Mouse (Mus musculus) c-Kit-positive CD71-negative TER-119-negative erythroid progenitor cells, embryonic 14.5 days (primary cell): ENCODE measurements around the gene Stkld1.
A peak's percentile ranks its signal among the peaks of the same experiment; 100 is the strongest.

Experiments
- DNase-seq: peaks from one replicate; pipeline ENCODE4 v3.0.0-alpha.2; 2013; ENCODE audit warnings: low read depth

Stkld1 gene

DNA sequence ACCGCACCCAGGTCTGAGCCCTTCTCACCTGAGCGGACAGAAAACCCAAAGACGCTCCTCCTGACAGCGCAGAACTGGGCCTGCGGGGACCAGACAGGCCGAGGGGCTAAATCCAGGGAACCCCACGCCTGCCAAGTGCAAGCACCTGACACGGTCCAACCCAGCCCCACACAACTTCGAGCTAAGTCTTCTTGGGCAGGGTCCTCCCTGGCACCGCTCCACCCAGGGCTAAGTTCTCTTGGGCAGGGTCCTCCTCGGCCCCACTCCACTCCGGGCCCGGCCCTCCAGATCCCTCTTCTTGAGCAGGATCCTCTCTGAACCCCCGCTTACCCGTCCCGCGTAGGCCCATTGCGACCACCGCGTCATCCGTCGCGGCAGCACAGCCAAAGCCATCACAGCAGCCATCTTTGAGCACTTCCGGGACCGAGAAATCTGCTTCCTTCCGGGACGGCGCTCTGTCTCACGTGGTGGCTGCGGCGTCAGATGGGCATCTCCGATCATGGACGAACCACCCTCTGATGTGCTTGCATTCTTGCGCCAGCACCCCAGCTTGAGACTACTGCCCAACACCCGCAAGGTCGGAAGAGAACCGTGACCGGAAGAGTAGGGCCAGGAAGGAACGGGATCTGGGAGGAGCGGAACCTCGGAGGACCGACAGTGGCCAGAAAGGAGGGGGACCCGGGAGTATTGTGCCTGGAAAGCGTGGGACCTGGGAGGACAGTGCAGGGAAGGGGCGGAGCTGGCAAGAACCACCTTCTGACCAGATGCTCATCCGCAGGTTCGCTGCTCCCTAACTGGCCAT lies 17.7 kb upstream of the Stkld1 start, which contains the start of the genes Surf2 and Surf1:
TSS of gene Surf2 (plus strand) at position 441 of the 802 bp plus-strand sequence.
TSS of gene Surf1 (minus strand) at position 604 of the 802 bp plus-strand sequence.
- DNase-seq = peak; percentile 76

DNA sequence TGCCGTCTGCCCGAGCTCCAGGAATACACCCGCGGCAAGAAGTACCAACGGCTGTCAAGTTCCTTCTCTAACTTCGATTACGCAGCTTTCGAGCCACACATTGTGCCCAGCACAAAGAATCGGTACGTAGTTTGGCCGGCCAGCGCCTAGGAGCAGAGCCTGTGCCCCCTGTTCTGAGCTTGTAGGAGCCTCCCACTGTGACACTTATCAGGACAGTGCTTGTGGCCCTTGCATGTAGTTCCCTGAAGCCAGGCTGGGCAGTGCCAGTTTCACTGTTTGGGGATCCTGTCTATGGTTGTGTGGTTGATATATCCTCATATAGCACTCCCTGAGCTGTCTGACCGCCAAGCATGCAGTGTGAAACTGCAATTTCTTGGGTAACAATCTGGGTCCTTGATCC lies 17.1 kb upstream of the Stkld1 start:
- no peak for DNase-seq

DNA sequence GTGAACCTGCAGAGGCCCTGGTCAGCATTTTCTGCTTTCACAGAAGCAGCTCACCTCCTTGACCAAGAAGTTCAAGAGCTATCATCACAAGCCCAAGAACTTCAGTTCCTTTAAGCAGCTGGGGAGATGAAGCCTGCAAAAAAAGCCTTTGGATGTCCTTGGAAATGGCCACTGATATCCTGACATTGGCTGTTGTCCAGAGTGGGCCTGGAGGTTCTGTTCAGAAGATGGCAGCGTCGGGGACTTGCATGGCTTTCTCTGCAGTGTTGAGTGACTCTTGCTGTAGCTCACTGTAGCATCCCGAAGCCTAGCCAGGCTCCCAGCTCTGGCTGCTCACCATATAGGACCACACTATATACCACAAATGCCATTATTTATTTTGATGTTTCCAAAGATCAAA lies 14.2 kb upstream of the Stkld1 start:
- no peak for DNase-seq

DNA sequence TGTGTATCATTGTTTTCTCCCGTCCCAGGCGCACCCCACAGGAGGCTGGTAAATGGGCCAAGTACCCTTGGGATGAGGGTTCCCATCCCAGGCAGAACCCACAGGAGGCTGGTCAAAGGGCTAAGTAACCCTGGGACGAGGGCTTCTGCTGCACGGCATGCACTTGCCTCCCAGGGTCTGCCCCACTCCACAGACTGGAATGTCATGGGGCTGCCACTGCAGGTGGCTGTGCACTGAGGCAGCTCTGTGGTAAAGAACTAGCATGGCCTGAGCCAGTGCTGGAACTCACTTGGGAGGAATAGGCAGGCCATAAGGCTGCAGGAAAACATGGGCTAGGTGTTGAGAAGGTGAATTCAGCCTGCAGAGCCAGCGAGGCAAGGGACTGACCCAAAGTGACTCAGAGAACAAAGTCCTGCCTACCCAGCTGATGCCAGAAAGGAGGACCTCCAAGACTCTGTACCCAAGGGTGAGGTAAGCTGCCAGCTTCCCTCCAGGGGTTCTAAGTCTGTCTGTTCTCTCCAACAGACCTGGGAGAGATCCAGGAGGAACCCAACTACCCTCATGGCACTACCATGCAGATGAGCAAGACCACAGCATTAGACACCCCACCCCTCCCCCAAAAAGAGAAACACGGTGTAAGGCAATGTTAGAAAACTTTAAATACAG lies 13.5 kb upstream of the Stkld1 start:
- DNase-seq = no peak

DNA sequence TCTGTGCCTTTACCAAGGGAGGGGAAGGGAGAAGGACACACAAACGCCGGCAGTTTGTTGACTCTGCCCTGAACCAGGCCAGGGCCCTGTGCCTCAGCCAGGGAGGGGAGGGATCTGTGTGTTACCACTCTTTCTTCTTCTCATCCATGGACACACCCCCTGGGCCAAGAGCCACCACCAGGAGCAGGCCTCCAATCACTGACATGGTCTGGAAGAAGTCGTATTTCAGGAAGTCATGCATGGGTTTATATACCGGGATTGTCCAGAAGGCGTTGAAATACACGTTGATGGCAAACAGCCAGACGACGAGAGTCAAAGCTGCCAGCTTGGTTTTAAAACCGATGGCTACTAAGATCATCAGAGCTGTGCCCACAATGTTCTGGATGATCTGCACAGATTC lies 12.1 kb upstream of the Stkld1 start:
- no peak for DNase-seq

DNA sequence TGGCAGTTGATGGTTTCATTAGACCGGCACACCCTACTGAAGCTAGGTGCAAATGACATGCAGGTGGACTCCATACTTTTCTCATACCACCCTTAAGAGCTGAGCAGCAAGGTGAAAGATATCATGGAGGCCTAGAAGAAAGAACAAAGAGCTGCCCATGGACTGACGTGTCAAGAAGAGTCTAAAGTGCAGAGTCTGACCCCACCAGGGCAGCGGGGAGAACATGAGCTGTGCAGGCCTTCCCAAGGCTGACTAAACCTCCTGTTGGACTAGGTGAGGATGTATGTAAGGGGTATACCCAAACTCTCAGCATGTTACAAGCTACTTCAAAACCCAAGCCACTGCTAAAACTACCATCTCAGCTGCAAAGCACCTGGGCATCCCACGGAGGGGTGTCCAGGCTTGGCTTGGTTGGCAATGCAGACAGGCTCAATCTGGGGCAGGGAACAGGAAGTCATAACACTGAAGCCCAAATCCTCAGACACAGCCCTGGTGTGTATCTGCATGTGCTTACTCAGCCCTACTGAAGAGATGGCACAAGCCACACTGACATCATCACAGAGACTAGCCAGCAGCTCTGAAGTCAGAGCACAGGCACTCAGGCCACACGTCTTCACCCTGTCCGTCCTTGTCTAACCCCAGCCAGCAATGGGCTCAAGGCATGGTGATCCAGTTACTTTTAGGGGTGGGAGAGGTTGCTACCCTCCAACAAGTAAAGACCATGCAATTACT lies 5.9 kb upstream of the Stkld1 start:
- DNase-seq = no peak

DNA sequence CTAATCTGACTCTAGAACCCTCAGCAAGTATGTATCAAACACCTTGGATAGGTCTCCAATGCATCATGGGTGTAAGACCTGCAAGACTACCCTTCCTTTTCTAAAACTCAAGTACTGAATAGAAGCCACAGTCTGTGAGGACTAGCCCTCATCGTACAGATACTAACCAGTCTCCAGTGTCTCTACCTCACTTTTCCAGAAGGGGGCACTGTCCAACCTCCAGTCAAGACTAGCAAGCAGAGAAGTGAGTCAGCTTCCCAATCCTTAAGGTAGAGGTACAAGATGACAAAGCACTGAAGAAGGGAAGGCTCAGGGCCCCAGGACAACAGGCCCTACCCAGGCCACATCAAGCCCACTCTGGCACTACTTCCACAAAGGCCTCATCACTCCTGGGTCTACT lies 3.5 kb upstream of the Stkld1 start:
- peak; percentile 77 for DNase-seq

DNA sequence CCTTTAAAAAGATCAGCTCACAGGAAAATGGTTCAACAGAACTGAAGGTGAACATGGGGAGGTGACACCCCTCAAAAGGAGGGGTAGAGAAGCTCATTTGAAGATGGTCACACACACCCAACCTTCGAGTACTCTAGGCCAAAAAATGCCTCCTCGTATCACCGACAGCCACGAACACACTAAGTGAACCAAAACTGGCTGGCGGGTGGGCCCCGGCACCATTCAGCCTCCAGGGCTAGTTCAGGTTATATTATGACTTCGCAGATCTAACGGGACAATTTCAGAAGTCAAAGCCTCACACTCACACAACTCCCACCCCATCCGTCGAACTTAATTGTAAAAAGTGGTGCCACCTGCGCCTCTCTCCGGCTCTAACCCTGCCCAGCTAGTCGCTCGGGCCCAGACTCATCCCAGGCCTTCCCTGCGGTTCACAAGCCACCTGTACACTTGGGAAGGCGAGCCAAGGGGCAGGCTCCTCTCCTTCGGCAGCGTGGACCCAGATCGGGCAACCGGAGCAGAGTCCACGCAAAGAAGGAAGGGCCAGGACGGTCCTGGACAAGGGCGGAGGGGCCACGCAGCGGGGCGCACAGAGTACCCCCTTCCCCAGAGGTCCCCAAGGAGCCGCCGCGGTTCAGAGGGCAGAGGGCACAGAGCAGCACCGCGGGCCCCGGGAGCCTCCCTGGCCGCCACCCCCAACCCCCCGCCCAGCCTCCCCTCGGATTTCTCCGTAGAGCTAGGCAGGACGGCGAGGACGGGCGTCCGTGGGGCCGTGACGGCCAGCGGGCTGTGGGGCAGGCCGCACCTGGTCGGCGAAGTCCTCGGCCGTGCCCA lies 1.2 kb upstream of the Stkld1 start:
- DNase-seq = no peak

DNA sequence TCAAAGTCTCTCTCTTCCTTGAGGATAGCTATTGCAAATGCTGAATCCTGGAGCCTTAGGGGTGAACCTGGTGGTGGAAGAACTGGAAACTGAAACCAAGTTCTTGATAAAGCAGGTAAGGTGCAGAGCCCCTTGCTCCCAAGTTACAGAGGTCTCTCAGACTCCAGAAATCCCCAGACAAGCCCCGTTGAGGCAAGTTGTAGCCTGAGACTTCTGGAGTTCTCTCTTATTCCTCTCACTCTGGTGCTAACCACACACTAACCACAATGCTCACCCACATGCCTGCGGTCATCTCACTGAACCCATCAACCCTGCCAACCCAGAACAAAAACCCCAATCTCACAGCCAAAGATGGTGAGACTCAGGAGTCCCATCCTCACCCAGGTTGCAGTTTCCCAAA lies 1.4 kb downstream of the Stkld1 start:
- no peak for DNase-seq

DNA sequence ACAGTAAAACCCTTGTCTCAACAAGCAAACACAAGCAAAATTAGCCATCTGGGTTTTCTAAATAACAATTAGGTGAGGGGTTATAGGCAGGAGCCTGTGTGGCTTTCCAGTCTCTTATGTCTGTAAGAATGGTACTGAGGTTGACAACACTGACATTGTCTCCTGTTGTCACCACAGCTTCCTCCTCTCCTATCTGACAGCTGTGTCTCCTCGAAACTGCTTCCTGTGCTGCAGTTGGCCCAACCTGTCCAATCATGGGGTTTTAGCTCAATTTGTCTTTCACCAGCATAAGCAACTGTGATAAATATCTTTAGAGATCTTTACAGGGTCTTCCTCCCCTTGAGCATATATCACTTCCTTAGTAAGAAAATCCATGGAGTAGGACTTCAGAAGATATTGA lies 2.6 kb downstream of the Stkld1 start:
- DNase-seq = no peak

DNA sequence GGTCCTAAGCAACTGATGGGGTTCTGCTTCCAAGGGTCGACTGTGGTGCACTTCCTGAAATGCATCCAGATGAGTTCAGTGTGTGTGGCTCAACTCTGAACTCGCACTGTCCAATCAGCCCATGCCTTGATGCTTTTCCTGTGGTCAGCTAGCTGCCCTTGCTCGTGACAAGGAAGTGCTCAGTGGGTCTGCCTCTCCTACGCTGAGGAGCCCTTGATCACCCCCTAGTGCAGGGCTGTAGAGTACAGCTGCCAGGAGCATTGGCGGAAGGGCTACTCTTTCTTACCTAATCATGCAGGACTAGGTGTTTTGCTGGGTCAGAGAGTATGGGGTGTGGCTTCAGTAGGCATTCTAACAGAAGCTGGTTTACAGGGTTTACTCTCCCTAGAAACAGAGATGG lies 7.7 kb downstream of the Stkld1 start:
- DNase-seq = no peak

DNA sequence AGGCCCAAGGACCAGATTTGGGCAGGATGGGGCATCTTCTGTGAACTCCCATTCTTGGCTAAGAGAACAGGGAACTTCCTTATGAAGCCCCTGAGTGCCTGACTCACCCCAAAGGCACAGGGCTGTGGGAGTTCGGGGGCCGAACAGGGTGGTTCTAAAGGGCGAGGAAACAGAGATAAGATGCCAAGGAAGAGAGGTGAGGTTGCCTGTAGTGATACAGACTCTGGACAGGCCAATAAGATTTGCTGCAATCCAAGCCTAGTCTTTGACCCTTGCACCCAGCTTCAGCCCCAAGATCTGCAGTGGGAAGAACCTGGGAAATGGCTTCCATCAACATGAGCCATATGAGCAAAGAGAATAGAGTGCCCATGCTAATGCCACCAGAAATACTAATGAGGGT lies 9.4 kb downstream of the Stkld1 start:
- DNase-seq = no peak

DNA sequence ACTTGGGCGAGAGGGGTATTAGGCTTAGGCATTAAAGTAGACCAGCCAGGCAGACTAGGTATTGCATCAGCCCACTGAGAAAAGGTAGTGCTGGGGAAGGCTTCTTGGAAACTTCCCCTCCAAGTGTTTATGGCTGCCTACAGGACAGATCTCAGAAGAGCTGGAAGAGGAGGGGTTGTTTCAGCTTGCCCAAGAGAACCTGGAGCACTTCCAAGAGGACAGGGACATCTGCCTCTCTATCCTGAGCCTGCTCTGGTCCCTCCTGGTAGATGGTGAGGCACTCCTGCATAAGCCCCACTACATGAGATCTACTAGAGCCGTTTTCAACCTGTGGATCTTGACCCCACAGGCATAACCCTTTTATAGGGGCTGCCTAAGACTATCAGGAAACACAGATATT lies 16.6 kb downstream of the Stkld1 start:
- DNase-seq = no peak

DNA sequence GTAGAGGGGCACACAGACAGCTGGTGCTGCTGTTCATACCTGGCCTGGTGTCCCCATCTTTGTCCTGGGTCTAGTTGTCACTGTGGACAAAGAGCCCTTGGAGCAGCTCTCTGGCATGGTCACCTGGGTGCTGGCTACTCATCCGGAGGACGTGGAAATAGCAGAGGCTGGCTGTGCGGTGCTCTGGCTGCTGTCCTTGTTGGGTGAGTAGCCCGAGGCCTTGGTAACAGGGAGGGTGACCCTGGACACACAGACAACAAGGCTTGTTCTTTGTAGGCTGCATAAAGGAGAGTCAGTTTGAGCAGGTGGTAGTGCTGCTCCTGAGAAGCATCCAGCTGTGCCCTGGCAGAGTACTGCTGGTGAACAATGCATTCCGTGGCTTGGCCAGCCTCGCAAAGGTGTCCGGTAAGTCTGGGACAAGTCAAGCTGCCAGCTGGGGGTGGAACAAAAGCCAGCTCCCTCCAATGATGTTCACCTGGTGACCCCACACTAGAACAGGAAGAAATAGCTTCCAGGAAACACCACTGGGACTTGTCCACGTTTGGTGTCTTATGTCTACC lies 17.6 kb downstream of the Stkld1 start:
- no peak for DNase-seq

DNA sequence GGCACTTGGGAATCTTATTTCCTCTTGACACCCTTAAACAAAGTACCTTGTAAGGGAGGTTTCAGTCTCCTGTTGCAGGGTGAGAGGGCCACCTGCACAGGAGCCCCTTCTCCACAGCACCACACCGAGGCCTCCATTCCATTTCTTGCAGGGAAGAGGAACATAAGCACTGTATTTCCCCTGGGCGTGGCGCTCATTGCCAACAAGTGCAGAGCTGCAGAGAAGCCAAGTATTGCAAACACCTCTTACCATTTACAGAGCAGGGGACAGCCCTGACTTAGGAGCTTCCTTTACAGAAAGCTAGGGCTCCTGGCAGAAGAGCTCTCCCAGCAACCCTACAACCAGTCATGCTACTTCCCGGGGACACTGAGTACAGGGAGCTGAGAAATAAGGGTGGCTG lies 18.3 kb downstream of the Stkld1 start:
- no peak for DNase-seq

DNA sequence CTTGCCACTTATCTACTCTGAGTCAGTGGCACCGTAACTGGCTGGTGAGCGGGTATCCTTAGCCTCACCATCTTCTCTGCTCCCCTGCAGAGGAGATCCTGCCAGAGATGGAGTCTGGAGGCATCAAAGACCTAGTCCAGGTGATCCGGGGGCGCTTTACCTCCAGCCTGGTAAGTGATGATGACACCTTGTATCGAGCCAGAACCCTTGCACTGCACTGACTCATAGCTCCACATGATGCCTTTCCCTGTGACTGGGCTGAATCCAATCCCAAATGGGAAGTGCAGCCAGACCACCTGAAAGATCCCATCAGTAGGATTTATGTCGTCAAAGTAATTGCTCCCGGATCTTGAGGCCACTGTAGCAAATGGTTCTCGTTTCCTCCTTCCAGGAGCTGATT lies 19.0 kb downstream of the Stkld1 start:
- DNase-seq = no peak

DNA sequence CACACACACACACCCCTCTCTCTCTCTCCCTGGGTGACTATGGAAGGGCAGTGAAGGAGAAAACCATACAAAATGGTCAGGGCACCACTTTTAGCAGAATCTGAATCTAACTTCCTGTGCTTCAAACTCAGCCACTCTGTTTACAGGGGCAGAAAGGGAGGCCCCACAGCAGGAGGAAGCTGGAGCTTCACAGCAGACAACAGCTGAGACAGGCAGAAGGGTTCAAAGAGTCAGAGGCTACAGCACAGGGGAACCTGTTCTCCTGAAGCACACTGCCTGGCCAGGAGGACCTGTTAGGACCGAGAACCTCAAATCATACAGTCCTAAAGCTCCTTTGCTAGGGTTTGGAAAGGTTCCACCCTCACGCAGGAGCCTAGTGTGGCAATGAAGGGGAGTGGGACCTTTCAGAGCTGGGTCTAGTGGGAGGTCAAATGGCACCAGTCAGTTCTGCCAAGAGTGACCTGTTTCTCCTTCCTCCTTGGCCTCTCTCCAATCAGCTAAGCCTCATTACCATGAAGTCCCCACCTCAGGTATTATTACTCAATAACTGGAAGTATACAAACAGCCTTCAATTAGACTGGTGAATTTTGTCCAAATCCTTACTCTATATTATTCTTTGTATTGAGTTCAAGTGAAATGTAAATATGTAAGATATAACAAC lies 21.0 kb downstream of the Stkld1 start:
- DNase-seq = no peak

DNA sequence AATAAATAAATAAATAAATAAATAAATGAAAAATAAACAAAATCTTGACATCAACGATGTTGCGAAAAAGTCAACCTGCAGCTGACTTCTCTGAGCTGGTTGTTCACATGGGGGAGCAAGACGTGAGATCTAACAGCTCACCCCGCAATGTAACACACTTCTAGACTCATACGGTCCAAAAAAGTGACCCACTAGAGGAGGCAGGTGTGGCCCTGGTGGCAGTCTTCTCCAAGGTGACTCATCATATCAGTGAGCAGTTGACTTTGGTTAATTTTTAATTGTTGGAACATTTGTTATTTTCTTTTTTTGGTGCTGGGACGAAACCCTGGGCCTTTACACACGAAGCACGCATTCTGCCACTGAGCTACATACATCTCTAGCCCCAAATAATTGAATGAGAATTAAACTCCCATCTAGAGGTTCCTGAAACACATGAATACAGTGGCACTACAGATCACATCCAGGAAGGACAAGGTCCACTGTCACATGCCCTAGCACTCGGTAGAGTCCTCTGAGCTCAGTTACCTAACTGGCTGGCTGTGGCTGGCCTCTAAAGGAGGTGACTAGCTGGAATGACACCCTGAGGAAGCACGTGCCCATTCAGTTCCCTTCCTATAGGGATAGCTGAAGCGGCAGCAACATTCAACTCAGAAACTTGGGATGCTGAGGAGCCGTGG lies 23.1 kb downstream of the Stkld1 start:
- DNase-seq = no peak

DNA sequence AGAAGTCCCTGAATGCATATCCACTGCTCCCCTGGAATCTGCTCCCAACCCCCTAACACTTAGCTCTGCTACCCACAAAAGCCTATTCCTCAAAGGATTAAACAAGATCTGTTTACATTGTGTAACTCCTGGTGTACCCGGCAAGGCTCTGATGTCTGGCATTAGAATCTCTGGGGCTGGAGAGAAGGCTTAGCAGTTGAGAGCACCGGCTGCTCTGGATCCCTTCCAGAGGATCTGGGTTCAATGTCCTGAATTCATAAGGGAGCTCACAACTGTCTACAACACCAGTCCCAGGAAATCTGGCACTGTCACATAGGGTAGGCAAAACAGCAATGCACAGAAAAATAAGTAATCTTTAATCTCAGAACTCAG lies 23.6 kb downstream of the Stkld1 start:
- DNase-seq = no peak

DNA sequence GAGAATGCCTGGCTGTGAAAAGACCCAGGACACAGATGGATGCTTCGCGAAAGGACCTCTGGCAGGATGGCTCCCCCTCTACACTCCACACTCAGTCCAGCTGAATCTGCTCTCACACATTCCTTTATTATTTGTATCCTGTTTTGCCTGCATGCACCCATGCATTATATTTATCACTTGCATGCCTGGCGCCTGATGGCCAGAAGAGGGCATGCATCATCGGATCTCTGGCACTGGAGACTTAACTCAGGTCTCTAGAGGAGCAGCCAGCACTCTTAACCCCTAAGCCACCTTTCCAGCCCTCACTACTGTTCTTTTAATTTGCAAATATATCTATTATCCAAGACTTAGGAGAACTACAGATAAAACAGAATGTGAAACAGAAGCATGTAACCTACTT lies 26.9 kb downstream of the Stkld1 start:
- DNase-seq = no peak
